Mouse (Mus musculus) embryonic fibroblast, embryonic 13.5 days (primary cell): ENCODE measurements around the gene Wdr93.

Source experiments
- CTCF ChIP-seq: IDR thresholded peaks from 2 replicates; pipeline ENCODE4 v1.5.1; 2011; ENCODE audit warnings: mild to moderate bottlenecking, control low read depth, low read length, moderate library complexity, borderline replicate concordance; ENCODE audit not compliant: insufficient read depth
- POLR2A ChIP-seq: IDR thresholded peaks from 2 replicates; pipeline ENCODE4 v1.6.1; 2011; ENCODE audit warnings: low read depth, mild to moderate bottlenecking, control low read depth, low read length, moderate library complexity

GRCm38 (mm10) chr7:79759766-79760165, 16.8 kb downstream of the Wdr93 start:
- TF ChIP-seq CTCF (no peak), POLR2A (no peak)
